In the genomic region with DNA sequence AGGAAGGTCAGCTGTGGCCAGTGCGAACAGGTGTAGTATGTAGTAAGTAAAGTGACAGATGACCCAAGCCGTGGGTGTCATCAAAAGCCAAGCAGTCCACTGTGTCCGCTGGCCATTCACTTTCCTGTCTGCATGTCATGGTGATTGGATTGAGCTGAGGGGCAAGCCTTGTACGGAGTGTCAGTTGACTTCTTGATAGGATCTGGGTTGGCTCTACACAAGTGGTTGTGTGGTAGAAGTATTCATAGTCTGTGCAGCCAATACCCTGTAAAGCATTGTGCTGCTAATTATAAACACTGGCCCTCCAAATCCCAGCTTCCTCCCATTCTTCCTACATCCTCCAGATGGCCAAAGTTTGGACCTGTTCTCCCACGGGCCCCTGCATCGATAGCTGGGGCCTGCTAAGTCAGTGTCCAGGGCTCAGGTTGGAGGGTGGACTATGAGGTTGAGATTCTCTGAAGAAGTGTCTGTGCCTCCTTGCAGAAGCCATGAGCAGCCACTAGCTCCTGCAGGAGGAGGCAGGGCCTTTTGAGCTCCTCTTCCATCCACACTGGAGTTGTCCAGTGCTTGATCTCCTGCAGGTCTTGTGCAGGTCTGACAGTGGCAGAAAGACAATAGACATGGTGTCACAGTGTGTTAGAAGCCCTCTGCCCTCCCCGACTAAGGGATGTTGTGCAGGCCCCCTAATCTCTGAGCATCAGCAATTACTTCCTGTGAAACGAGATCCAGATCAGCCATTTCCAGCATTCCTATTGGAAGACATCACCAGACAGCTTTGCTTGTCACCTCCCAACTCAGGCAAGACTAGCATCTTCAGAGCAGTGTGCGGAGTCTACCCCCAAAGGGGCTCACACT, we compare ENCODE assay signal across 12 mouse cellular contexts.
A peak's percentile ranks its signal among the peaks of the same experiment; 100 is the strongest.
DNase-seq lines count a peak whose midpoint lies in the region; ATAC-seq lines count a peak whose summit lies in the region.
"Had no signal": no experiment of that assay in that cellular context is flagged by ENCODE, and none has a peak within 500 bp of the region (broad histone marks: within the 10 kb centered on the region; RNA-seq: fewer than 3 reads in every experiment).

No protein-coding gene starts in this region.

- 0 out of 2 replicates have a peak overlapping the region, but pooled peaks have one; percentile 23 for H3K27ac ChIP-seq in hindbrain, embryonic 12.5 days
- H3K27ac ChIP-seq in hindbrain, embryonic 11.5 days (ENCODE audit: low read depth, low read length) = no peak overlapping the region
- H3K27ac ChIP-seq in kidney, embryonic 14.5 days (ENCODE audit: low read depth, low read length) = peak overlapping the region; percentile 74

- H3K4me1 ChIP-seq in hindbrain, embryonic 12.5 days = no peaks in the 10 kb centered on the region
- no peaks in the 10 kb centered on the region for H3K4me1 ChIP-seq in hindbrain, embryonic 11.5 days (replicated peaks; ENCODE audit: control insufficient read depth, insufficient read depth, low read length)
- H3K4me1 ChIP-seq in kidney, embryonic 14.5 days (ENCODE audit: control insufficient read depth, insufficient read depth, low read length) = no peaks in the 10 kb centered on the region

- no peak overlapping the region for H3K9ac ChIP-seq in hindbrain, embryonic 12.5 days
- no peak overlapping the region for H3K9ac ChIP-seq in hindbrain, embryonic 11.5 days (ENCODE audit: low read depth, low read length)
- H3K9ac ChIP-seq in kidney, embryonic 14.5 days (ENCODE audit: low read depth, low read length) = no peak overlapping the region

- 81% methylated on average over 9 of the region's 9 CpGs for WGBS in hindbrain, embryonic 12.5 days
- WGBS in hindbrain, embryonic 11.5 days = 76% methylated on average over 9 of the region's 9 CpGs
- WGBS in kidney, embryonic 14.5 days = 65% methylated on average over 9 of the region's 9 CpGs

- no peaks in the 10 kb centered on the region for H3K27me3 ChIP-seq in hindbrain, embryonic 12.5 days
- H3K27me3 ChIP-seq in hindbrain, embryonic 11.5 days (ENCODE audit: control insufficient read depth, insufficient read depth, low read length) = no peaks in the 10 kb centered on the region
- H3K27me3 ChIP-seq in kidney, embryonic 14.5 days (ENCODE audit: control insufficient read depth, insufficient read depth, low read length) = no peaks in the 10 kb centered on the region
- H3K27me3 ChIP-seq: CH12.LX had no signal

- no peak for ATAC-seq in hindbrain, embryonic 12.5 days (ENCODE audit: low FRiP score)
- no peak for ATAC-seq in hindbrain, embryonic 11.5 days (ENCODE audit: low FRiP score)
- no peak for ATAC-seq in kidney, embryonic 14.5 days (ENCODE audit: low FRiP score, low TSS enrichment)
- ATAC-seq: activated CD4-positive, CD25-positive, alpha-beta regulatory T cell, adult 4 months had no signal

- no peak for DNase-seq in hindbrain, embryonic 11.5 days (ENCODE audit: low spot score)
- DNase-seq in heart, adult 9 months (ENCODE audit: low spot score in 2 of 2) = peak; percentile 68 to 91
- peak; percentile 71 for DNase-seq in lung, postnatal 25 days (ENCODE audit: low spot score)
- no peak for DNase-seq in left cerebral cortex, adult 11 months (ENCODE audit: low spot score)
- no peak for DNase-seq in adrenal gland, adult (ENCODE audit: inconsistent age in 2 of 2, low spot score in 1 of 2)
- no peak for DNase-seq in frontal cortex, postnatal 25 days (ENCODE audit: low spot score in 2 of 2)
- DNase-seq: cerebellum, postnatal 14 days; gastrocnemius, postnatal 14 days had no signal

- no peak overlapping the region for H3K4me3 ChIP-seq in hindbrain, embryonic 12.5 days
- no peak overlapping the region for H3K4me3 ChIP-seq in hindbrain, embryonic 11.5 days (ENCODE audit: low read depth, low read length)
- H3K4me3 ChIP-seq in kidney, embryonic 14.5 days (ENCODE audit: low read length) = no peak overlapping the region

- no peaks in the 10 kb centered on the region for H3K9me3 ChIP-seq in hindbrain, embryonic 12.5 days (replicated peaks)
- no peaks in the 10 kb centered on the region for H3K9me3 ChIP-seq in hindbrain, embryonic 11.5 days (ENCODE audit: control insufficient read depth, low read length)
- no peaks in the 10 kb centered on the region for H3K9me3 ChIP-seq in kidney, embryonic 14.5 days (ENCODE audit: control insufficient read depth, low read length)

- no peak overlapping the region for H3K4me2 ChIP-seq in hindbrain, embryonic 12.5 days (replicated peaks)
- no peak overlapping the region for H3K4me2 ChIP-seq in hindbrain, embryonic 11.5 days (replicated peaks; ENCODE audit: low read depth, low read length)
- H3K4me2 ChIP-seq in kidney, embryonic 14.5 days (replicated peaks; ENCODE audit: low read depth, low read length) = no peak overlapping the region

- no peaks in the 10 kb centered on the region for H3K36me3 ChIP-seq in hindbrain, embryonic 12.5 days
- H3K36me3 ChIP-seq in hindbrain, embryonic 11.5 days (ENCODE audit: control insufficient read depth, insufficient read depth, low read length) = no peaks in the 10 kb centered on the region
- H3K36me3 ChIP-seq in kidney, embryonic 14.5 days (ENCODE audit: control insufficient read depth, insufficient read depth, low read length) = no peaks in the 10 kb centered on the region

Comparison
In these comparisons a context has a peak if more than half of its experiments do, and no peak if none do; other contexts are left out.
1. DNase-seq: peak in heart, adult 9 months (2 of 2) and lung, postnatal 25 days (single experiment); none in hindbrain, embryonic 11.5 days (single experiment), left cerebral cortex, adult 11 months (single experiment), adrenal gland, adult (0 of 2) and frontal cortex, postnatal 25 days (0 of 2).